ENCODE assay signal across 24 mouse cellular contexts in genomic region chr6:149097276-149097675, GRCm38 (mm10). TPM values are rescaled to one million over a fixed set of nuclear protein-coding genes. Genes with fewer than 3 reads are reported as not detected.
"Had no signal": no experiment of that assay in that cellular context is flagged by ENCODE, and none has a peak within 500 bp of the region (broad histone marks: within the 10 kb centered on the region; RNA-seq: fewer than 3 reads in every experiment).

No protein-coding gene starts in this region.

- H3K4me3 ChIP-seq: lung, embryonic 15.5 days; megakaryocyte, embryonic 14.5 days; midbrain, embryonic 13.5 days; midbrain, embryonic 15.5 days; neural tube, embryonic 12.5 days had no signal

- DNase-seq: liver, postnatal 0 days; lung, adult 2 months; lung, postnatal 14 days; lung, postnatal 36 days; right cerebral cortex, postnatal 14 days; thymus, adult 18-20 months; thymus, postnatal 14 days; thymus, postnatal 36 days had no signal

- H3K27ac ChIP-seq: lung, embryonic 15.5 days; macrophage; midbrain, embryonic 13.5 days; midbrain, embryonic 15.5 days; neural tube, embryonic 12.5 days had no signal

- H3K36me3 ChIP-seq: lung, embryonic 15.5 days; midbrain, embryonic 13.5 days; midbrain, embryonic 15.5 days; neural tube, embryonic 12.5 days had no signal

- H3K27me3 ChIP-seq: lung, embryonic 15.5 days; midbrain, embryonic 13.5 days; midbrain, embryonic 15.5 days; neural tube, embryonic 12.5 days had no signal

RNA-seq across cellular contexts. Expression of gene Gm10203, which starts 32.7 kb away (rescaled TPM):
- total RNA-seq: megakaryocyte progenitor cell, adult 5-6 weeks; midbrain, postnatal 0 days; monocyte, adult 5-6 weeks; neutrophil, adult 5-6 weeks had no signal
- polyA plus RNA-seq: liver, postnatal 0 days; lung, adult 2 months; lung, embryonic 15.5 days; lung, postnatal 0 days; macrophage; midbrain, embryonic 11.5 days; midbrain, embryonic 13.5 days; midbrain, embryonic 15.5 days; midbrain, postnatal 0 days; neural tube, embryonic 12.5 days; neural tube, embryonic 14.5 days; stomach, embryonic 14.5 days; stomach, embryonic 16.5 days; thymus, postnatal 0 days had no signal
